Mouse (Mus musculus) intestine, embryonic 14.5 days (tissue): ENCODE results near the gene Kif5a. TPM values are rescaled to one million over a fixed set of nuclear protein-coding genes. Genes with fewer than 3 reads are reported as not detected.

Experiments used
- ATAC-seq: fragments of 200-750 bp; cut with Nextera tagmentation; replicated peaks from 2 replicates; pipeline ENCODE4 v1.8.0; 2017; ENCODE audit warnings: low read depth, moderate number of reproducible peaks, moderate TSS enrichment, moderate library complexity; ENCODE audit not compliant: low FRiP score, low TSS enrichment
- DNase-seq: peaks from one replicate; pipeline ENCODE4 v3.0.0-alpha.2; 2018; ENCODE audit warnings: low spot score
- H3K27ac ChIP-seq: fragments of 300-500 bp; sonication (generic); 2 replicates; pipeline ENCODE4 v1.5.1; 2014; ENCODE audit warnings: low read depth, mild to moderate bottlenecking, control low read depth
- H3K27me3 ChIP-seq: fragments of 300-500 bp; sonication (generic); replicated peaks from 2 replicates; pipeline ENCODE4 v1.6.1; 2014; ENCODE audit warnings: low read length, control low read depth; ENCODE audit not compliant: control insufficient read depth, insufficient read depth
- H3K36me3 ChIP-seq: fragments of 300-500 bp; sonication (generic); 2 replicates; pipeline ENCODE4 v1.6.1; 2014; ENCODE audit warnings: low read length, control low read depth; ENCODE audit not compliant: control insufficient read depth, insufficient read depth
- H3K4me1 ChIP-seq: fragments of 300-500 bp; sonication (generic); replicated peaks from 2 replicates; pipeline ENCODE4 v1.6.1; 2014; ENCODE audit warnings: low read length, control low read depth, mixed read lengths; ENCODE audit not compliant: control insufficient read depth, insufficient read depth
- H3K4me2 ChIP-seq: fragments of 300-500 bp; sonication (generic); 2 replicates; pipeline ENCODE4 v1.6.1; 2014; ENCODE audit warnings: low read length
- H3K4me3 ChIP-seq: fragments of 300-500 bp; sonication (generic); 2 replicates; pipeline ENCODE4 v1.5.1; 2014; ENCODE audit warnings: low read depth, low read length, control low read depth, mixed read lengths
- H3K9ac ChIP-seq: fragments of 300-500 bp; sonication (generic); 2 replicates; pipeline ENCODE4 v1.6.1; 2014; ENCODE audit warnings: mild to moderate bottlenecking, low read length
- H3K9me3 ChIP-seq: fragments of 300-500 bp; sonication (generic); 2 replicates; pipeline ENCODE4 v1.6.1; 2016; ENCODE audit warnings: low read length, control low read depth; ENCODE audit not compliant: control insufficient read depth
- WGBS: fragments of 180-500 bp; shearing (Covaris S2); extraction: QIAGEN DNeasy Blood & Tissue Kit; methylation state at CpG from one replicate; pipeline ENCODE4 v1.1.7; 2014; 5-methylcytosine and 5-hydroxymethylcytosine counted together
- polyA plus RNA-seq: library from polyadenylated mRNA; unstranded; fragments of >200 nt; fragmentation: Nextera tagmentation; extraction: Ambion mirVana; gene quantifications from 2 replicates; pipeline ENCODE4 v1.2.1, GENCODE M21; 2014

Kif5a gene
- polyA plus RNA-seq, 1 experiment from 2014 or later = 9.2 TPM

- DNase-seq (peak; percentile 97), ATAC-seq (peak; percentile 62)
- Histone ChIP-seq H3K9ac (no peak overlapping the region), H3K4me3 (peak overlapping the region; percentile 24), H3K27me3 (peaks cover 57% of the 10 kb centered on the region), H3K4me2 (peak overlapping the region; percentile 54), H3K9me3 (no peaks in the 10 kb centered on the region), H3K4me1 (peaks cover 14% of the 10 kb centered on the region; the same call in 1 of the 2 replicates), H3K27ac (no peak overlapping the region), H3K36me3 (0 out of 2 replicates have a peak, but pooled peaks cover 3% of the 10 kb centered on the region)
- WGBS = 2% methylated on average over 23 of the region's 23 CpGs
Measured at GRCm38 (mm10) chr10:127177719-127178118, 85.4 kb downstream of the Kif5a start.

- Histone ChIP-seq H3K27ac (no peak overlapping the region), H3K9ac (no peak overlapping the region), H3K4me1 (peaks cover 14% of the 10 kb centered on the region; the same call in 1 of the 2 replicates), H3K27me3 (peaks cover 57% of the 10 kb centered on the region), H3K4me3 (no peak overlapping the region), H3K9me3 (no peaks in the 10 kb centered on the region), H3K36me3 (no peaks in the 10 kb centered on the region), H3K4me2 (0 out of 2 replicates have a peak overlapping the region, but pooled peaks have one; percentile 54)
- no peak for ATAC-seq
- 20% methylated on average over 9 of the region's 9 CpGs for WGBS
- no peak for DNase-seq
Measured at GRCm38 (mm10) chr10:127177235-127177634, 85.9 kb downstream of the Kif5a start.

- Histone ChIP-seq H3K9ac (no peak overlapping the region), H3K4me3 (no peak overlapping the region), H3K27me3 (peaks cover 56% of the 10 kb centered on the region), H3K9me3 (no peaks in the 10 kb centered on the region), H3K36me3 (no peaks in the 10 kb centered on the region), H3K4me2 (no peak overlapping the region), H3K27ac (no peak overlapping the region), H3K4me1 (peaks cover 14% of the 10 kb centered on the region; the same call in 1 of the 2 replicates)
- no peak for DNase-seq
- ATAC-seq = no peak
- WGBS = 8% methylated on average over 7 of the region's 7 CpGs
Measured at GRCm38 (mm10) chr10:127176756-127177155, 86.4 kb downstream of the Kif5a start.

- Histone ChIP-seq H3K4me2 (no peak overlapping the region), H3K9me3 (no peaks in the 10 kb centered on the region), H3K4me3 (no peak overlapping the region), H3K9ac (no peak overlapping the region), H3K36me3 (no peaks in the 10 kb centered on the region), H3K27ac (no peak overlapping the region), H3K4me1 (peaks cover 14% of the 10 kb centered on the region; the same call in 1 of the 2 replicates), H3K27me3 (peaks cover 51% of the 10 kb centered on the region)
- ATAC-seq (no peak), DNase-seq (no peak)
- 41% methylated on average over 3 of the region's 3 CpGs for WGBS
Measured at GRCm38 (mm10) chr10:127176228-127176627, 86.9 kb downstream of the Kif5a start.

Other genes with a start within 250 kb of the Kif5a start
- gene Tsfm, start 232.5 kb downstream of the Kif5a start, polyA plus RNA-seq = 86.1 and 86.3 TPM in 2 replicates
- gene Mettl1, start 221.9 kb downstream of the Kif5a start, polyA plus RNA-seq = 60.8 and 65.2 TPM in 2 replicates
- gene Eef1akmt3, start 221.8 kb downstream of the Kif5a start, polyA plus RNA-seq = 0.31 and 0.50 TPM in 2 replicates
- 0.07 and 0.15 TPM in 2 replicates for gene Cyp27b1, start 215.1 kb downstream of the Kif5a start, polyA plus RNA-seq
- gene March9, start 203.2 kb downstream of the Kif5a start, polyA plus RNA-seq = 1.4 and 1.9 TPM in 2 replicates
- gene Cdk4, start 199.8 kb downstream of the Kif5a start, polyA plus RNA-seq = 1,915 and 2,068 TPM in 2 replicates
- gene Tspan31, start 193.1 kb downstream of the Kif5a start, polyA plus RNA-seq = 92.4 and 114 TPM in 2 replicates
- gene Agap2, start 188.1 kb downstream of the Kif5a start, polyA plus RNA-seq = 0.23 and 0.26 TPM in 2 replicates
- 47.6 and 51.6 TPM in 2 replicates for gene Os9, start 142.2 kb downstream of the Kif5a start, polyA plus RNA-seq
- 54.3 and 66.0 TPM in 2 replicates for gene B4galnt1, start 98.1 kb downstream of the Kif5a start, polyA plus RNA-seq
- gene Slc26a10, start 82.7 kb downstream of the Kif5a start, polyA plus RNA-seq = 0.93 and 1.3 TPM in 2 replicates
- gene Arhgef25, start 73.3 kb downstream of the Kif5a start, polyA plus RNA-seq = 49.0 and 57.7 TPM in 2 replicates
- 95.8 and 101 TPM in 2 replicates for gene Dtx3, start 67.6 kb downstream of the Kif5a start, polyA plus RNA-seq
- 24.2 and 25.9 TPM in 2 replicates for gene Pip4k2c, start 51.8 kb downstream of the Kif5a start, polyA plus RNA-seq
- 157 and 166 TPM in 2 replicates for gene Dctn2, start 3.0 kb upstream of the Kif5a start, polyA plus RNA-seq
- 19.2 and 20.6 TPM in 2 replicates for gene Mbd6, start 25.7 kb upstream of the Kif5a start, polyA plus RNA-seq
- 123 and 124 TPM in 2 replicates for gene Mars, start 48.4 kb upstream of the Kif5a start, polyA plus RNA-seq
- gene Arhgap9, start 58.6 kb upstream of the Kif5a start, polyA plus RNA-seq = 4.2 and 4.4 TPM in 2 replicates
- 12.6 and 15.1 TPM in 2 replicates for gene Gli1, start 78.6 kb upstream of the Kif5a start, polyA plus RNA-seq
- not detected in 2 replicates for gene Inhbe, start 91.1 kb upstream of the Kif5a start, polyA plus RNA-seq
- not detected in 2 replicates for gene Inhbc, start 107.1 kb upstream of the Kif5a start, polyA plus RNA-seq
- gene R3hdm2, start 117.0 kb upstream of the Kif5a start, polyA plus RNA-seq = 29.8 and 31.5 TPM in 2 replicates
- gene Stac3, start 238.3 kb upstream of the Kif5a start, polyA plus RNA-seq = 0.32 TPM in 1 of 2 replicates, not detected in the other